Mouse (Mus musculus) lung, embryonic 15.5 days (tissue): Measurements from ENCODE around the gene Rab40c. TPM values are rescaled to one million over a fixed set of nuclear protein-coding genes. Genes with fewer than 3 reads are reported as not detected.
"Not testable (repeated sequence)": the region's sequence is repeated elsewhere in the genome, so short reads cannot be mapped to it uniquely, and the experiment has no call there.

Experiments
- ATAC-seq: fragments of 200-750 bp; cut with Nextera tagmentation; 2 replicates; pipeline ENCODE4 v1.8.0; 2017; ENCODE audit warnings: moderate number of reproducible peaks, borderline replicate concordance; ENCODE audit not compliant: low FRiP score, low TSS enrichment; ENCODE audit errors: extremely low read depth
- H3K27ac ChIP-seq: fragments of 300-500 bp; sonication (generic); 2 replicates; pipeline ENCODE4 v1.5.1; 2015; ENCODE audit warnings: moderate library complexity, mild to moderate bottlenecking, inconsistent platforms
- H3K27me3 ChIP-seq: fragments of 300-500 bp; sonication (generic); 2 replicates; pipeline ENCODE4 v1.6.1; 2015; ENCODE audit warnings: inconsistent platforms
- H3K36me3 ChIP-seq: fragments of 300-500 bp; sonication (generic); 2 replicates; pipeline ENCODE4 v1.6.1; 2015; ENCODE audit warnings: inconsistent platforms
- H3K4me1 ChIP-seq: fragments of 300-500 bp; sonication (generic); 2 replicates; pipeline ENCODE4 v1.6.1; 2015; ENCODE audit warnings: inconsistent platforms
- H3K4me2 ChIP-seq: fragments of 300-500 bp; sonication (generic); 2 replicates; pipeline ENCODE4 v1.6.1; 2015; ENCODE audit warnings: inconsistent platforms, mild to moderate bottlenecking, moderate library complexity
- H3K4me3 ChIP-seq: fragments of 300-500 bp; sonication (generic); 2 replicates; pipeline ENCODE4 v1.5.1; 2015; ENCODE audit warnings: mild to moderate bottlenecking, inconsistent platforms
- H3K9ac ChIP-seq: fragments of 300-500 bp; sonication (generic); 2 replicates; pipeline ENCODE4 v1.6.1; 2015; ENCODE audit warnings: inconsistent platforms
- H3K9me3 ChIP-seq: fragments of 300-500 bp; sonication (generic); 2 replicates; pipeline ENCODE4 v1.6.1; 2016; ENCODE audit warnings: inconsistent platforms
- WGBS: fragments of 180-500 bp; shearing (Covaris S2); methylation state at CpG from one replicate; pipeline ENCODE4 v1.1.7; 2015; 5-methylcytosine and 5-hydroxymethylcytosine counted together
- polyA plus RNA-seq: library from polyadenylated mRNA; unstranded; fragments of >200 nt; fragmentation: Nextera tagmentation; extraction: Ambion mirVana; gene quantifications from 2 replicates; pipeline ENCODE4 v1.2.1, GENCODE M21; 2015

The Rab40c gene
- polyA plus RNA-seq, 1 experiment from 2014 or later = 27.4 TPM

- peaks cover 19% of the 10 kb centered on the region; the same call in 1 of the 2 replicates for H3K36me3 ChIP-seq
- no peak overlapping the region for H3K27ac ChIP-seq
- no peak for ATAC-seq
- H3K9me3 ChIP-seq = no peaks in the 10 kb centered on the region
- no peak overlapping the region for H3K9ac ChIP-seq
- H3K27me3 ChIP-seq = no peaks in the 10 kb centered on the region
- 89% methylated on average over 32 of the region's 32 CpGs for WGBS
- no peak overlapping the region for H3K4me2 ChIP-seq
- no peak overlapping the region for H3K4me3 ChIP-seq
- peaks cover 17% of the 10 kb centered on the region for H3K4me1 ChIP-seq
Observed at GRCm38 (mm10) chr17:25877741-25878610, 41.6 kb downstream of the Rab40c start.

GRCm38 (mm10) chr17:25877025-25877424, 42.5 kb downstream of the Rab40c start:
- no peak overlapping the region for H3K4me2 ChIP-seq
- H3K27me3 ChIP-seq = no peaks in the 10 kb centered on the region
- no peak overlapping the region for H3K4me3 ChIP-seq
- H3K9ac ChIP-seq = no peak overlapping the region
- no peak for ATAC-seq
- H3K4me1 ChIP-seq = peaks cover 17% of the 10 kb centered on the region
- no peaks in the 10 kb centered on the region for H3K9me3 ChIP-seq
- 88% methylated on average over 3 of the region's 3 CpGs for WGBS
- H3K27ac ChIP-seq = no peak overlapping the region
- peaks cover 15% of the 10 kb centered on the region; the same call in 1 of the 2 replicates for H3K36me3 ChIP-seq

GRCm38 (mm10) chr17:25876347-25876915, 43.1 kb downstream of the Rab40c start:
- peaks cover 17% of the 10 kb centered on the region for H3K4me1 ChIP-seq
- ATAC-seq = no peak
- peak overlapping the region; percentile 77 for H3K4me3 ChIP-seq
- H3K9me3 ChIP-seq = no peaks in the 10 kb centered on the region
- peak overlapping the region; percentile 85 for H3K4me2 ChIP-seq
- no peak overlapping the region for H3K27ac ChIP-seq
- peak overlapping the region; percentile 67; the same call in 1 of the 2 replicates for H3K9ac ChIP-seq
- H3K36me3 ChIP-seq = peaks cover 15% of the 10 kb centered on the region; the same call in 1 of the 2 replicates
- H3K27me3 ChIP-seq = no peaks in the 10 kb centered on the region
- 57% methylated on average over 10 of the region's 10 CpGs for WGBS

- peaks cover 17% of the 10 kb centered on the region for H3K4me1 ChIP-seq
- H3K27ac ChIP-seq = peak overlapping the region; percentile 93
- H3K9ac ChIP-seq = peak overlapping the region; percentile 67
- H3K4me2 ChIP-seq = peak overlapping the region; percentile 85
- H3K9me3 ChIP-seq = no peaks in the 10 kb centered on the region
- H3K4me3 ChIP-seq = peak overlapping the region; percentile 77
- peaks cover 15% of the 10 kb centered on the region; the same call in 1 of the 2 replicates for H3K36me3 ChIP-seq
- 1% methylated on average over 59 of the region's 59 CpGs for WGBS
- H3K27me3 ChIP-seq = no peaks in the 10 kb centered on the region
- ATAC-seq = peak; percentile 92
Observed at GRCm38 (mm10) chr17:25875171-25876136, 44.1 kb downstream of the Rab40c start.

GRCm38 (mm10) chr17:25874721-25875170, 44.8 kb downstream of the Rab40c start, which contains the start of gene Mettl26:
Mettl26 (plus strand) TSS chr17:25875074.
- peak within 1 kb of the TSS; percentile 77 for H3K4me3 ChIP-seq
- H3K27me3 ChIP-seq = no peaks in the 10 kb centered on the region
- peaks cover 15% of the 10 kb centered on the region; the same call in 1 of the 2 replicates for H3K36me3 ChIP-seq
- H3K4me2 ChIP-seq = peak within 1 kb of the TSS; percentile 85
- ATAC-seq = peak; percentile 71; the same call in 1 of the 2 replicates
- peak within 1 kb of the TSS; percentile 67 for H3K9ac ChIP-seq
- H3K9me3 ChIP-seq = no peaks in the 10 kb centered on the region
- H3K4me1 ChIP-seq = peaks cover 17% of the 10 kb centered on the region
- WGBS = under 1% methylated on average over 25 of the region's 25 CpGs
- peak within 1 kb of the TSS; percentile 93 for H3K27ac ChIP-seq

GRCm38 (mm10) chr17:25874148-25874720, 45.3 kb downstream of the Rab40c start:
- peaks cover 17% of the 10 kb centered on the region for H3K4me1 ChIP-seq
- no peak for ATAC-seq
- peak overlapping the region; percentile 93 for H3K27ac ChIP-seq
- no peaks in the 10 kb centered on the region for H3K9me3 ChIP-seq
- no peaks in the 10 kb centered on the region for H3K27me3 ChIP-seq
- peak overlapping the region; percentile 85 for H3K4me2 ChIP-seq
- 4% methylated on average over 14 of the region's 14 CpGs for WGBS
- H3K9ac ChIP-seq = peak overlapping the region; percentile 67
- peaks cover 11% of the 10 kb centered on the region; the same call in 1 of the 2 replicates for H3K36me3 ChIP-seq
- H3K4me3 ChIP-seq = peak overlapping the region; percentile 77

DNA sequence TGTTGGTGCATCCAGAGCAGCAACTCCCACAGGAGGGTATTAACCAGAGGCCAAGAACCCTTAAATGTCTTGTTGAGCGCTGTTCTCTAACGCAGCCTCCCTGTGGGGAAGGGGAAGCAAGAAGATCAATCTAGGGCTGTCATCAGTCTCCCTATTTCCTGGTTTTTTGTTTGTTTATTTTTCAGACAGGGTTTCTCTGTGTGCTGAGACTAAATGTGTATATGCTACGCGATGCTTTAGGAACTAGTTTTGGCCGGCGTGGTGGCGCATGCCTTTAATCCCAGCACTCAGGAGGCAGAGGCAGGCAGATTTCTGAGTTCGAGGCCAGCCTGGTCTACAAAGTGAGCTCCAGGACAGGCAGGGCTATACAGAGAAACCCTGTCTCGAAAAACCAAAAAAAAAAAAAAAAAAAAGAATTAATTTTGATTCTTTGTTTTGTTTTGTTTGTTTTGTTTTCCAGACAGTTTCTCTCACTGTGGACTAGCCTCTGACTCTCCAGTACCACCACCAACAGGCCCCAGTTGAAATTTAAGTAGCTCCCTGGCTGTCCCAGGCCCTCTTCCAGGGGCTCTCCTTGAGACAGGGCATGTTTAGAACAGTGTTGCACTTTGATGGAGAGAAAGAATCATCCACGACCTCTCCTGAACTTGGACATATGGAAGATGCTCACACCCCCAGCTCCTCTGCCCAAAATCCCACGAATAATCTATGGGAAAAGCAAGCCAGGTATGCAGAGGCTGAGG, 46.0 kb downstream of the Rab40c start:
- Histone ChIP-seq H3K9ac (0 out of 2 replicates have a peak overlapping the region, but pooled peaks have one; percentile 67), H3K9me3 (no peaks in the 10 kb centered on the region), H3K27me3 (no peaks in the 10 kb centered on the region), H3K4me3 (peak overlapping the region; percentile 77), H3K4me2 (peak overlapping the region; percentile 85), H3K36me3 (peaks cover 10% of the 10 kb centered on the region; the same call in 1 of the 2 replicates), H3K27ac (no peak overlapping the region), H3K4me1 (peaks cover 22% of the 10 kb centered on the region)
- no peak for ATAC-seq
- WGBS = 65% methylated on average over 11 of the region's 11 CpGs

DNA sequence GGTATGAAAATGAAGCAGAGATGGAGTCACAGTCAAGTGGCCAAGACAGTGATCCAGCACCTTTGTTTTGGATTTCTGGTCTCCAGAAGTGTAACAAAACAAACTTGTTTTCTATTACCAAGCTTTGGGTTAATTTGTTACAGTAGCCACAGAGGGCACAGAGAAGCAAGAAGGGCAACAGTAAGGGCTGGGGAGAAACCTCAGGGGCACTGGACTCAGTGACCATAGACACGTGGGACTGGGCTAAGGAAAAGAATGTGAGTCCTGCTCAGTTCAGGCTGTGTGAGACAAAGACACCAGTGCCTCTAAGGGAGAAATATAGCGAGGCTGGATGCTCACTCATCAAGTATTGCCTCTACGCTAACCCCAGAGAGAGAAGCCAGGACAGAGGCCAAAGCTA, 46.9 kb downstream of the Rab40c start:
- no peak overlapping the region for H3K4me2 ChIP-seq
- no peak overlapping the region for H3K4me3 ChIP-seq
- H3K36me3 ChIP-seq = 0 out of 2 replicates have a peak, but pooled peaks cover 1% of the 10 kb centered on the region
- no peaks in the 10 kb centered on the region for H3K27me3 ChIP-seq
- no peaks in the 10 kb centered on the region for H3K9me3 ChIP-seq
- ATAC-seq = no peak
- H3K4me1 ChIP-seq = peaks cover 28% of the 10 kb centered on the region
- WGBS = 82% methylated on average over 3 of the region's 3 CpGs
- H3K9ac ChIP-seq = no peak overlapping the region
- no peak overlapping the region for H3K27ac ChIP-seq

DNA sequence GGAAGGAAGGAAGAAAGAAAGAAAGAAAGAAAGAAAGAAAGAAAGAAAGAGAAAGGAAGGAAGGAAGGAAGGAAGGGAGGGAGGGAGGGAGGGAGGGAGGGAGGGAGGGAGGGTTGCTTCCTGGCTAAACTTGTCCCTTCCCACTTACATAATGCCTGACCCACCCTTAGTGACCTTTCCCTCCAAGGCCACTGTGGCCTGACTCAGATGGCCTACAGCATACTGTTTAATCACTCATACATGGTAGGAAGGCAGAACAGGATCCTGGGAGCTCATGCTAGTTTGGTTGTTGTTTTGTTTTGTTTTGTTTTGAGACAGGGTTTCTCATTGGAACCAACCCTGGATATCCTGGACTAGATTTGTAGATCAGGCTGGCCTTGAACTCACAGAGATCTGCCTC, 48.0 kb downstream of the Rab40c start:
- H3K4me2 ChIP-seq, H3K27me3 ChIP-seq, H3K36me3 ChIP-seq, H3K9me3 ChIP-seq, ATAC-seq, H3K27ac ChIP-seq, H3K4me3 ChIP-seq, H3K9ac ChIP-seq: not testable (repeated sequence)
- H3K4me1 ChIP-seq = peaks cover 31% of the 10 kb centered on the region

DNA sequence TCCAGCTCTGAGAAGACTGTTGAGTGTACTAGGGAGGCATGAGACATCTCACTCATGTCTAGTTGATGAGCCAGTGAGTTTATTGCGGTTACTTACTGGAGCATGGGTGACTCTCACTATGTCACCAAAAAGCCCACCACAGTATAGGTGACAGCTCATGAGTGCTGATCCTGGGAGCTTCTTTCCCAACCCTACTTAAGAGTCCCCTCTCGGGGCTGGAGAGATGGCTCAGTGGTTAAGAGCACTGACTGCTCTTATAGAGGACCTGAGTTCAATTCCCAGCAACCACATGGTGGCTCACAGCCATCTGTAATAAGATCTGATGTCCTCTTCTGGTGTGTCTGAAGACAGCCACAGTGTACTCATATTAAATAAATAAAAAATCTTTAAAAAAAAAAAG, 49.6 kb downstream of the Rab40c start:
- no peak overlapping the region for H3K9ac ChIP-seq
- 77% methylated on average over 2 of the region's 2 CpGs for WGBS
- H3K9me3 ChIP-seq = no peaks in the 10 kb centered on the region
- H3K4me2 ChIP-seq = no peak overlapping the region
- H3K27ac ChIP-seq = no peak overlapping the region
- H3K27me3 ChIP-seq = no peaks in the 10 kb centered on the region
- peaks cover 22% of the 10 kb centered on the region for H3K4me1 ChIP-seq
- H3K36me3 ChIP-seq = no peaks in the 10 kb centered on the region
- H3K4me3 ChIP-seq = no peak overlapping the region
- no peak for ATAC-seq
